Mouse (Mus musculus) regulatory T cell (primary cell): Measurements from ENCODE around the gene C130032M10Rik.
"Not testable (repeated sequence)": the region's sequence is repeated elsewhere in the genome, so short reads cannot be mapped to it uniquely, and the experiment has no call there.

Experiments
- in situ Hi-C: fragments of 300-600 bp; cut with MboI, MseI; formaldehyde crosslinking; loops from one replicate; pipeline ENCODE4 v1.15.1; 2025; ENCODE audit warnings: high pct_unique_total_duplicates

C130032M10Rik gene

DNA sequence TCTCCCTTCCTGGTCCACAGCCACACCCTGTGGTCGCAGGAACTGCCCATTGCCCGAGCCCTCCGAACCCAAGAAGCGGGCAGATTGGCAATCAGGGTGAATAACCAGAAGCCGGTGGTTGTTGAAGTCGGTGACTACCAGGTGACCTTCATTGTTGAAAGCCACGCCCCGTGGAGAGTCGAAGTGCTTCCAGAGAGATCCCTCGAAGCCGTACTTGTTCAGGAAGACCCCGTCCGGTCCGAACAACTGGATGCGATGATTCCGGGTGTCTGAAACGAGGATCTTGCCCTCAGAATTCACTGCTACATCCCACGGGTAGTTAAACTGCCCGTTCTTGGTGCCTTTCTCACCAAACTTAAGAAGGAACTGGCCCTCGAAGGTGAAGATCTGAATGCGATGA lies 2.7 kb upstream of the C130032M10Rik start:
- in situ Hi-C loops = loop anchor here (5.0 kb wide), 1 partner anchor 39 kb away; no protein-coding TSS in a partner anchor

DNA sequence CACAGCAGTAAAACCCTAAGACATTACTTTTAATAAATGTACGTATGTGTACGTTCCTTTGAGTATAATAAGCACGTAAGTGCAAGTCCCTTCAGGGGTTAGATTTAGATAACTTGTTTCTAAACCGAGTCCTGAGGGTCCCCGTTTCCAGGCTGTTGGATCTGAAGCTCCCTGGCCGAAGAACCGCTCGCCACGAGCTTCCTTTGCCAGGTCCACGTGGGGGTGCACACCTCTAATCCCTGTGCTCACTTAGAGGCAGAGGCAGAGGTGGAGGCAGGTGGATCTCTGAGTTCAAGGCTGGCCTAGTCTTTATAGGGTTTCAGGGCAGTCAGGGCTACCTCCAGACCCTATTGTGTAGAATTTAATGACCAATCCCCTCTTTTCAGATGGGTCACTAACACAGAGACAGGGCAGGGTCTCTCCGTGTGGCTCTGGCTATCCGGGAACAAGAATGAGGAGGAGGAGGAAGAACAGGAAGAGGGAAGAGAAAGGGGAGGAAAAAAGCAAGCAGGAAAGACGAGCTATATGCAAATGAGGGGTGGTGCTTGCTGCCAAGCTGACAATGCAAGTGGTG lies 2.5 kb downstream of the C130032M10Rik start:
- in situ Hi-C loops = no loop called here

DNA sequence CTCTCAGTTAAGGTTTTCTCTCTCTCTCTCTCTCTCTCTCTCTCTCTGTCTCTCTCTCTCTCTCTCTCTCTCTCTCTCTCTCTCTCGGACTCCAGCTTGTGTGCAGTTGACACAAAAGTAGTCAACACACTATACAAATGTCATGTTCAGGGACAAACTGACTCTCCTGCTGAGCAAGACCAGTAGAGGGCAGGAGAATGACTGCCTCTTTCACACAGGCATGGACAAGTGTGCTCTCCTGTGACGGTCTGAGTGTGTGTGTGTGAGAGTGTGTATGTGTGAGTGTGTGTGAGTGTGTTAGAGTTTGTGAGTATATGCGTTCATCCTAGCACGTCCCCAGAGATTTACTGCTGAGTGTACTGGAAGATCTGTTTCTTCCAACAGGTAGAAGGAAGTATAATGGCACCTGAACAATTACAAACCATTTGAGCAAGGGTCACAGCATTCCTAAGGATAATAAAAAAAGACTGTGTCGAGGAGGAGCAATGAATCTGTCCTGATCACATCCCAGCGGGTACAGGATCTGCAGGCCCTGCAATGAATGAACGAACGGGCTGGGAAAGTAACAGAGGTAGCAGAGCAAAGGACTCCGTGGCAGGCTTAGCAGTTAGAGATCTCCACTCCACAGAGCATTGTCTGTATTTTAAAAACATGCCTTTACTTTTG lies 3.4 kb downstream of the C130032M10Rik start:
- in situ Hi-C loops = no loop called here

DNA sequence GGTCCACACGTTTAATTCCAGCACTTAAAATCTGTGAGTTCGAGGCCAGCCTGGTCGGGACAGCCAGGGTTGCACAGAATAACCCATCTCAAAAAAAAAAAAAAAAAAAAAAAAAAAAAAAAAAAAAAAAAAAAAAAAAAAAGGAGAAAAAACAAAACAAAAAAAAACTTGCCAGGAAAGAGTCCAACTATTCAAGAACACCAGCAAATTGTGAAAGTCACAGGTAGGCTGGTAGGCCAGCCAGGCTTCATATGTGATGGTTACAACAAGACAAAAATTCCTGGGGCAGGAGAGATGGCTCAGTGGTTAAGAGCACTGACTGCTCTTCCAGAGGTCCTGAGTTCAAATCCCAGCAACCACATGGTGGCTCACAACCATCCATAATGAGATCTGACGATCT lies 5.0 kb downstream of the C130032M10Rik start:
- in situ Hi-C loops = not testable (repeated sequence)

DNA sequence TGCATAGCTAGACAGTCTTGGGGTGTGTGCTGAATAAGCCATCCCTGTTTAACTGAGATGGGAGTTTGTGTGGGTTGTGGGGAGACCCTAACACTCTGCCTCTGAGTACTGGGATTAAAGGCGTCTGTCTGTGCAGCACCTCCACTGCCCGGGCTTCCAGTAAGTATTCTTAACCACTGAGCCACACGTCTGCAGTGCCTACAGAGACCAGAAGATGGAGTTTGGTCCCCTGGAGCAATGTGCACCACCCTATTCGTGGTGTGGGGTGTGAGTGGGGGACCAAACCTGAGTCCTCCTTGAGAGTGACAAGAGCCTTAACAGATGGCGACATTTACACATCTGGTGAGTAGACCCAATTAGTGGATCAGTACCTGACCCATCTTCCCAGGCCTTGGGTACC lies 6.5 kb downstream of the C130032M10Rik start:
- in situ Hi-C loops = no loop called here

DNA sequence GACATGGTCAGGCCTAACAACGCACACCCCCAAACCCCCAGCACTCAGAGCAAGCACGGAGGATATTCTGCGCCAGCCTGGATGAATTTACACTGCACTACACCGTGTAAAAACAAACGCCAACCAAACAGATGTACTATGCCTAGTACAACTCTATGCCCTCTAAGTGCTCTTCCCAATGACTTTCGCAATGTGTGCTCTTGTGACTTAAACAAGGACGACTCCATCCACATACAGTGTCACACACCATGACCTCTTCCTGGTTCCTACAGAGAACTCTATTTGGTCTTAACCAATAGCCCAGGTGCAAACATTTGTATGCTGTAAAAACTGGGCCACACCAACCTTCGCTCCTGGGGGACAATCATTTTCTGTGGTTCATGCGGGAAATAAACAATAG lies 7.0 kb downstream of the C130032M10Rik start:
- in situ Hi-C loops = no loop called here

DNA sequence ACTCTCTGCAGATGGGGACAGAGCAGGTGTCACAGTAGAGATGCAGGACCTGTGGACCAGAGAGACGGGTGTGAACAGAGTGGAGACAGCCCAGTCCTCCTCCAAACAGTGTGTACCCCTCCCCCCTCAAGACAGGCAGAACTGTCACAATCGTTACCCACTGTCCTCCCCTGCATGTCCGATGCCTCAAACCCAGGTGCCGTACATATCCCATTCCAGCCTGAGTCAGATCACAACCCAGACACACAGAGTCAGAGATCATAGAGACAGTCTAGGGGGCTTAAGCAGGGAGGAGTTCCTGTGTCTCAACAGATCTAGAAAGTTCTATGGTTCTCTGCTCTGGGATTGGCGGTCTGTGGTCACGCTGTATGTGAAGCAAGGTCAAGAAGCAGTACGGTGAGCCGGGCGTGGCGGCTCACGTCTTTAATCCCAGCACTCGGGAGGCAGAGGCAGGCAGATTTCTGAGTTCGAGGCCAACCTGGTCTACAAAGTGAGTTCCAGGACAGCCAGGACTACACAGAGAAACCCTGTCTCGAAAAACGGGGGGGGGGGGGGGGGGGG lies 9.7 kb downstream of the C130032M10Rik start:
- in situ Hi-C loops = no loop called here

DNA sequence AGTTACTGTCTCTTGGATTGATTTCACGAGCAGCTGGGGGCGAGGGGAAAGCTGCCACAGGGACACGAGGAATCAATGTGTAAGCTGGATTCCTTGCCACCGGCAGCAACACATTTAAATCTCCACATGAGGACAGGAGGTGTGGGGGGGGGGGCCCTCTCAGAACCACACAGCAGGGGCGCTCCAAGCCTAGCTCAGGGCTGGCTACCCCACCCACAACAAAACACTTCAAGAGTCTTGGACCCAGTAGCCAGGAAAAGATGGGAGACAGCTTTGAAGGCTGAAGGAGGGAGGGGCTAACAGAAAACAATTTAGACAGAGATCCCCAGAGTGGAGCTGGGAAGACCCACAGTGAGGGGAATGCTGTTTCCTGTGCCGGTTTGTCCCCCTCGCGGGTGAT lies 10.4 kb downstream of the C130032M10Rik start:
- in situ Hi-C loops = no loop called here

DNA sequence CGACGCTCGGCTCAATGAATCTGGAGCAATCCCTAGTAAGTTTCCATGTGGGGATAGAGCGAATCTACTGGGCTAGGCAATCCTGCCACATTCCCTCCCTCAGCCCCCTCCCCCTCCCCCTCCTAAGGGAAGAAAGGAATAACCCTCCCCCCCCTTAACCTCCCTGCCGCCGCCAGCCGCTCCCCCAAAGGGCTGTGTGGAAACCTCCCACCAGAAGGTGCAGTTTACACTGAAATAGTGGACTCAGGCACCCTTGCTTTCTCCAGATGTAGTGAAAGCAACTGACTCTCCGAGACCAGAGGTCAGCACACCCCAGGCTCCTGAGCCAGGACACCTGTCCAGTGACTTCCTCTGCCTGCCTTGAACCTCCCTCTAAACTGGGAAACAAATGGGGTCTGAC lies 11.1 kb downstream of the C130032M10Rik start:
- in situ Hi-C loops = no loop called here

DNA sequence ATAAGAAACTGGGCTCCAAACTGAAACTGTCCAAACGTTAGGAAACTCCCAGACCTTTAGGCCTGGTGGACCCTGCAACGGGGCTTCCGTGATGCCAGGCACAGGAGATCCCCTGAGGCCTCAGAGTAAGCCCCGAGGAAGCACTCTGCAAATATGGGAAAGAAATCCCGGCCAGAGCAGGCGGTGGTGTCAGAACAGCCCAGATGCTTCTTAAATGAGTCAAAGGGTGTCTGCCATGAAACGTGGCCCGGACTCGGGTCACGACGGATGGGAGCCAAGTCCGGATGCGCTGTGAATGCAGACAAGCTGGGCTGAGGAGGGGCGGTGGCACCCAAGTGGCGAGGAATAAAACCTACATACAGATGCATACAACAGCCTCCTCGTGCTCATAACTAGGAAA lies 11.6 kb downstream of the C130032M10Rik start:
- in situ Hi-C loops = no loop called here

DNA sequence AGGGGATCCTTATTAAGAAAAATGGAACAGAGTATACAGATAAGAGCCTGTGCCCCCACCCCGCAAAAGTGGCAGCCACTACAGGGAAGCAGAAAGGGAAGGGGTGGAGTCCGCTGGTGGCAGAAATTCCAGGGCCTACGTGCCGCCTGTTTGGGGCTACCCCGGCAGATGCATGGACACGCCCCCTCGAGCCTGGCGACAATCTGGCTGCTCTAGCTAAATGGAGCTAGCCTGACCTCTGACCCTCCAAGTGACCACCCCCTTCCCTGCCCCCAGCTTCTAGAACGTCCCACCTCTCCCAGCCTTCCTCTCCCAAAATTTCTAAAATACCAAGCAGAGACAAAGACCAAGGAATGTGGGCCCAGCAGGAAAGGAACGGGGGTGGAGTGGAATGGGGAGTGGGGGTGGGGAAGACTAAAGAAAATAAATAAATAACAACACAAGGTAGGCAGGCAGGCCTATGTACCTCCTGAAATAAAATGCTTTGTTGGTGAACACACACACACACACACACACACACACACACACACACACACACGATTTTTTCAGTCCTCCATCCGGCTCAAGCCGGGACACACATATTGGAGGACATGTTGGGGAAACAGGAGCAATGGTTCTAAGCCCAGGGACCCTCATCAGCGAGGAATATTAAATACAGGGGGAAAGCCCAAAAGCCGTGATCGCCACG lies 12.6 kb downstream of the C130032M10Rik start:
- in situ Hi-C loops = no loop called here

DNA sequence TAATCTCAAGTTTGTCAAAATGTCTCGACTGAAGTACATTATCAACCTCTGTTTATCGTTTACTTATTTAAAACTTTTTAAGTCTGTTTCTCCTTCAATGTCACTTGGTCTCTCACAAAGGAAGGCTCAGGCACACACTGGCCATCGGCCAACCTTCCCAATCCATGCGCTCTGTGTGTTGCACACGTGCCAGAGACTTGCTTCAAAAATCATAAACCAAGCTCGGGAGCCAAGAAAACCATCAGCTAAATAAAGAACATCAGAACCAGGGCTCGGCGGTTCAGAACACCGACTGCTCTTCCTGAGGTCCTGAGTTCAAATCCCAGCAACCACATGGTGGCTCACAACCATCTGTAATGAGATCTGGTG lies 13.2 kb downstream of the C130032M10Rik start:
- in situ Hi-C loops = no loop called here

DNA sequence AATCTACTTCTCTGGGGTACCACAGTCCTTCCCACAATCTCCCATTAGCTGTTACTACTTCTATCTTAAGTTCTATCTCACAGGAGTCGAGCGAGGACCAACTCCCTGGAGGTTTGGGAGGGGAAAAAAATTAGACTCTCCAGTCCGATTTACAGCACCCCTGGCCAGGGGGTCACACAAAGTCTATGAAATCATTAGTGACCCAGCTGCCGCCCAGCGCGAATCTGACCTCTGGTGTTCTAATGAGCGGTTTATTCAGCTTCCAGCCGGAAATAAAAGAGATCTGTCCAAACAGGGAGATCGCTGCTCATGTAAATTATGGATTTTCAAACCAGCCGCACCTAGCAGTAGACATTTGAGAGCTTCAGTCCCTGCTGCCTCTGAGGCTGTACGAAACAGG lies 15.8 kb downstream of the C130032M10Rik start:
- in situ Hi-C loops = no loop called here

DNA sequence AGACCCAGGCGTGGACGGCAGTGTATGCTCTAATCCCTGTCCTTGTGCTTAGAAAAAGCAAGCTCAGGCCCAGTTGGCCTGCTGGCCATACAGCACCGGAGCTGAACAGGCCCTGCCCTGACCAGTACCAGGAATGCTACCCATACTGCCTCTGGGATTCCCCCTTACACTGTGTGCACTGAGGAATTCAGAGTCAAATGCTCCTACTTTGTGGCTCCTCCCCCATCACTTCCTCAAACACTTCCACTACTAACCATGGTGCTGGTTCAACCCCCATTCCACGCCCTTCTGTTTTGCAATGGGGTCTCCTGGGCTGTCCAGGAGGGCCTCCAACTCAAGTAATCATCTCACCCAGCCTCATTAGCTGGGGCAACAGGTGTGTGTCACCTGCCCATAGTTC lies 18.4 kb downstream of the C130032M10Rik start:
- in situ Hi-C loops = no loop called here

DNA sequence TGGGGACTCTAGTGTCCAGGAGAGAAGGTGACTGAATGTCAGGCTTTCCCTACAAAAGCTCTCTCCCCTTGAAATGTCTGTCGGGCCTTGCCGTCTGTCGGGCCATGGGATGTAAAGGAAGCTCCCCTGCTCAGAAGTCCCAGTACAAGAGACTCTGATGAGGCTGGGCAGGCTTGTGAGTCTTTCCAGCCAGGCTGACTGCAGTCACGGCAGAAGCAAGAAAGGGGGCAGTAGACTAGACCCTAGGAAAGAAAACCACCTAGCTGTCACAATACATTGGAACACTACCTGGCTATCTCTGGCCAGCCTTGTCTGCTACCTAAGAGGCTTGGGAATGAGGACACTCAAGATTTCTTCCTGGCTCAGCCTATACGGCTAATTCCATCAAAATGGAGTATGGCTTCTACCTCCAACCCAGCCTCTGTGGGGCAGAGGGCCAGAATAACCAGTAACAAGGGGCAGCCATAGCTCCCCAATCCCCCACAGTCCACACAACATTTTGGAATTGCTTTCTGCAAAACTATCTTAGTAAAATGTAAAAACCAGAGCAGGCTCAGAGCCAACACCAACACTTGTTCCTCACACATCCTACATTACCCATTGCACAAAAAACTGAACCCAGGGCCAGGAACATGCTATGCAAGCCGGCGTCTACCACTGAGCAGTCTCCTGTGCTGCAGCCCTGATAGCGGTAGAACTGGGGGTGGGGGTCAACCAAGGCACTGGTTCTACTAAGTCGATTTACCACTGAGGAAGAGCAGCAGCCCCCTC lies 19.4 kb downstream of the C130032M10Rik start:
- in situ Hi-C loops = no loop called here

DNA sequence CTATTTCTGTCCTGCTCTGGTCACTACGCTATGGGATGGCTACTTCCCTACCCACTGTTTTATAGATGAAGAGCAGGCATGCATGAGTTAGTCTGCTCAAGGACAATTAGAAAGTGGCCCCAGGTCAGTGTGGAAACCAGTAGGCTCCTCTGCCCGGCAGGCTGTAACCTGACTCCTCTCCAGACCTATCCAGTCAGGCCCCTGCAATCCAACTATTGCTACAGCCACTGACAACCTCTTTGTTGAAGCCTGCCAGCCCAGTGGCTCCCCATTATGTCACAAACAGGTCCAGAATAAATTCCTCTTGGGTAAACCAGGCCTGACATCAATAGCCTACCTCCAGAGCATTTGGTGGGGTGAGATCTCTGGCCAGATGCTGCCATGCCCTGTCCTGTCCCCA lies 21.1 kb downstream of the C130032M10Rik start:
- in situ Hi-C loops = no loop called here

DNA sequence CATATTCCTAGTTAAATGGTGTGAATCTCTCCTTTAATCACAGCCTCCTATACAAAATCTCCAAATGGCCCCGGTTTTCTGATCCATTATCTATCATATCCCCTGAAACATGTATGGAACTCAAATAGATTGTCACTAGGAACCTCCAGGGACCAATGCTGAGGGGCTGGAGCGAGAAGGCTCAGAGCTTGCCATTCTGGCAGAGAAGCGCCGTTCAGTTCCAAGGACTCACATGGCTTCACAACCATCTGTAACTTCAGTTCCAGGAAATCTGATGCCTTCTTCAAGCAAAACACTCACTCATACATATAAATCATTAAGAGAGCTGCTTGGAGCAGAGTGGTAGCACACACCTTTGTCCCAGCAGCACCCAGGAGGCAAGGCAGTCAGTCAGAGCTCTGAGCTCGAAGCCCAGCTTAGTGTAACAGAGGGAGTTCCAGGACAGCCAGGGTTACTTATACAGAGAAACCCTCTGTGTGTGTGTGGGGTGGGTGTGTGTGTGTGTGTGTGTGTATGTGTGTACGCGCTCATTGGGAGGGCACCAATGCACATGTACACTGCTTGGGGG lies 23.6 kb downstream of the C130032M10Rik start:
- in situ Hi-C loops = no loop called here

DNA sequence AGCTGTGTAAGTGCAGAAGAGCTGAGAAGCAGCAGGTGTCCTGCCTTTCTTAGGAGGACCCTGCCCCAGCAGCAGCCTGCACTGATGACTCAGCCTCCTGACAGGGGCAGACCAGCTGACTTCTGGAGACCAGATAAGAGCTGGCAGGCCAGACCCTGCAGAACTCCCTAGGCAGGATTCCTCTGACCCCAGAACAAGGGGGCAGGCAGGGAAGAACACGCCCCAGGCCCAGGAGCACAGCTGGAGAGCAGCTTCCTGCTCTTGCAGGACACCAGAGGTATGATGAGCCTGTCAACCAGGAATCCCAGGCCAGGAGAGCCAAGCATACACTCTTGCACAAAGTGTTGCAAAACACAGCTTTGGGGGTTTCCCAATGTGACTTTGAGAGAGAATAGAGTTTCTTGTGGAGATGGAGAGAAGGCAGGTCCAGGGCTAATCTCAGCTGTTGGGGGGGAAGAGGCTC lies 25.8 kb downstream of the C130032M10Rik start:
- in situ Hi-C loops = no loop called here

DNA sequence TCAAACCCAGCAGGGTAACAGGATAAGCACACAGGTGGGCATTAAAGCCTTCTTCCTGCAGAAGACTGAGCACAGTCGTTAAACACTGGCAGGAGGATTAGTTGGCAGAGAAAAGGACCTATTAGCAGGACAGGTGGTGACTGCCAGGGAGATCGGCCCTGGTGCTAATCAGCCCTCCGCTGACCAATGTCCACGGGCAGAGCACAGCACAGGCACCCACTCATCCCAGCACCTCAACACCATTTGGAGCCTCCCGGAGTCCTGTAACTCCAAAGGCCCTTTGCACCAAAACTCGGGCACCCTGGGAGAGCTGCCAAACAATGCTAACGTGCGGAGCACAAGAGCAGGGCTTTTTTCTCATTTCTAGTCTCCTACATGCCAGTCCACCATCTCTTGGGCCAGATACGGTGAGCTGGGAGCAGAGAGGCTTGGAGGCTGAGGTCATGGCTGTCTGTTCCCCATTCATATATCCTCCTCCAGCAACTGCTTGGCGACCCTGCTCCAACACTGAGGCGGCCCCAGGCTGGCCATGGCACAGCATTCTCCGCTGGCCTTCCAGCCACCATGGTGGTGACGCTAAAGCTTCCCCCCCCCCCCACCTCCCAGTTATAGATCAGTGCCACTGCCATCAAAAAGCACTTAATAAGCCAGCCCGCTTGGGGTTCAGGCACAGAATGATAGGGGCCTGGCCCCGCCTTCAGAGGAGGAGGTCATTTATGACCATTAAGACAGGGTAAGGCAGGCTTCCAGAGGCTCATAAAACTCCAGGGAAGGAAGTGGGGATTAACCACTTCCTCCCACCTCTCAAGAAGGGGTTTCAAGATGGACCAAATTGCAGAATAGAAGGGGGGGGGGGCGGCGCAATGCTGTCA lies 28.6 kb downstream of the C130032M10Rik start:
- in situ Hi-C loops = no loop called here

DNA sequence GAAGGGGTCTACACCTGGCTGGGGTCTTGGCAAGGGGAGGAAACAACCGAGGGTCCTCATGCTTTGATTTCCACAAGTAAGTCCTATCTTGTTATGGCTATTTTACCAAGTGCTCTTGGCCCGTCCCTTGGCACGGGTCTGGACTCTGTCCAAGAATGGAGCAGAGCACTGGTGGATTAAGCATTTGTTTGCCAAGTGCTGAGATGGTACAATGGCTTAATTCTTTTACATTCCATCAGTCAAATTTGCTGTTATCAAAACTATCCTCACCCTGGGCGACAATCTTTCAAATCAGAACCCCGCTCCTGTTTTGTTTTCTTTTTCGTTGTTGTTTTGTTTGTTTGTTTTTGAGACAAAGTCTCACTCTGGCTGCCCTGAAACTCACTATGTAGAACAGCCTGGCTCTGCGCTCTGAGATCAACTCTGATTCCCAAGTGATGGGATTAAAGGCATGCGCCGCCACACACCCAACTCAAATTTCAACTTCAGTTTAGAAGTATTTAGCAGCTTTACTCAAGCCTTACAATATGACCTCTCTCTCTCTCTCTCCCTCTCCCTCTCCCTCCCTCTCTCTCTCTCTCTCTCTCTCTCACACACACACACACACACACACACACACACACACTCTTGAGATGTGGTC lies 29.4 kb downstream of the C130032M10Rik start:
- in situ Hi-C loops = no loop called here
